Mouse (Mus musculus) embryonic facial prominence, embryonic 14.5 days (tissue): ENCODE measurements at regions not wholly inside any gene's neighbourhood (a gene's known extent, or its start where the extent isn't known, plus 50 kb on each side); places are given as distances from the start of the nearest gene placed in this dataset.

ENCODE experiments used
- ATAC-seq: fragments of 200-750 bp; cut with Nextera tagmentation; 2 replicates; pipeline ENCODE4 v1.8.0; 2017; ENCODE audit warnings: low read depth, moderate number of reproducible peaks, moderate TSS enrichment
- DNase-seq: peaks from one replicate; pipeline ENCODE4 v3.0.0-alpha.2; 2015; ENCODE audit warnings: low spot score
- H3K27ac ChIP-seq: fragments of 300-500 bp; sonication (generic); replicated peaks from 2 replicates; pipeline ENCODE4 v1.5.1; 2014; ENCODE audit warnings: low read depth, mild to moderate bottlenecking, low read length, moderate library complexity
- H3K27me3 ChIP-seq: fragments of 300-500 bp; sonication (generic); replicated peaks from 2 replicates; pipeline ENCODE4 v1.6.1; 2014; ENCODE audit warnings: low read length; ENCODE audit not compliant: control insufficient read depth, insufficient read depth
- H3K36me3 ChIP-seq: fragments of 300-500 bp; sonication (generic); 2 replicates; pipeline ENCODE4 v1.6.1; 2014; ENCODE audit warnings: low read length, mixed read lengths; ENCODE audit not compliant: control insufficient read depth, insufficient read depth
- H3K4me1 ChIP-seq: fragments of 300-500 bp; sonication (generic); 2 replicates; pipeline ENCODE4 v1.6.1; 2014; ENCODE audit warnings: antibody characterized with exemption, low read length; ENCODE audit not compliant: control insufficient read depth, insufficient read depth
- H3K4me2 ChIP-seq: fragments of 300-500 bp; sonication (generic); 2 replicates; pipeline ENCODE4 v1.6.1; 2014; ENCODE audit warnings: low read depth, mild to moderate bottlenecking, low read length, moderate library complexity, mixed read lengths
- H3K4me3 ChIP-seq: fragments of 300-500 bp; sonication (generic); 2 replicates; pipeline ENCODE4 v1.5.1; 2014; ENCODE audit warnings: low read depth, mild to moderate bottlenecking, low read length
- H3K9ac ChIP-seq: fragments of 300-500 bp; sonication (generic); 2 replicates; pipeline ENCODE4 v1.6.1; 2014; ENCODE audit warnings: low read depth, mild to moderate bottlenecking, low read length, moderate library complexity, mixed read lengths
- H3K9me3 ChIP-seq: fragments of 300-500 bp; sonication (generic); 2 replicates; pipeline ENCODE4 v1.6.1; 2016; ENCODE audit warnings: low read length; ENCODE audit not compliant: control insufficient read depth
- WGBS: fragments of 180-500 bp; shearing (Covaris S2); extraction: QIAGEN DNeasy Blood & Tissue Kit; methylation state at CpG from one replicate; pipeline ENCODE4 v1.1.7; 2014; 5-methylcytosine and 5-hydroxymethylcytosine counted together

DNA sequence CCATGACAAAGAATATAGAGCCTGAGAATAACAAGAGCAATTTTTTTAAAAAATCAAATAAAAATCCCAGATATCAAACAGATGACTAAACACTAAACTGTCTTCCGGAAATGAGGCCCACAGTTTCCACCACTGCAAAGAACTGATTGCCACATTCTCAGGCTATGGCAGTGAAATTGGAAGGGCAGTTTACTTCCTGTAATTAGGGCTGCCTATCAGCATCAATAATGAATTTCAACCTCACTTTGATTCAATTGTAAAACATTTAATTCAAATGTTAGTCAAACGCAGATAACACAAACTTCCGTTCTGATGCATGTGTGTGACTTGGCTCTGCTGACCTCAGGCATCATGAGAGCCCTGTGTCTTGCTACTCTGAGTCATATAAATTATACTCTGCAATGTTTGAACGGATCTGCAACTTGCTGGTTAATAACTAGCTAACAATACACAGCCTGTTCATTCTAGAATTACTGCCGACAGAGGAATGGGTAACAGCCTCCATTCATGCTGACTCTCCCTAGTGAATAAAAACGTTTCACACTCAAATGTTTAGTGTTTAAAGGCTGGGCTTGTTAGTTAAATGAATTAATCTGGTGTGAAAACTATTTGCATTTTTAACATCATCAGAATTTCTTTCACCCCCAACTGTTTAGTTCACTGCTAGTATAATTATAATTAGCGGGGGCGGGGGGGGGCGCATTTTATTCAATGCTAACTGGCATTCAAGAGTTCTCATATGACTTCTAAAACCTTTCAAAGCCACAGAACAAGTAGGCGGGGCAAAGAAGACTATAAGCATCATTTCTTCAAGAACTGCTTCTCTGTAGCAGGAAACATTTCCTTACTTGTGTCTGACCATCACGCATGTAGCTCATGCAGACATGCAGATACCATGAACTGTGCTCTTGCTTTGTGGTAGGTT, 171.2 kb downstream of the Samd5 start:
- no peaks in the 10 kb centered on the region for H3K9me3 ChIP-seq
- no peak for ATAC-seq
- no peaks in the 10 kb centered on the region for H3K27me3 ChIP-seq
- no peak overlapping the region for H3K27ac ChIP-seq
- no peaks in the 10 kb centered on the region for H3K36me3 ChIP-seq
- H3K4me3 ChIP-seq: no peak overlapping the region
- WGBS: 55% methylated on average over 11 of the region's 11 CpGs
- no peak overlapping the region for H3K9ac ChIP-seq
- H3K4me1 ChIP-seq: no peaks in the 10 kb centered on the region
- no peak overlapping the region for H3K4me2 ChIP-seq
- no peak for DNase-seq

DNA sequence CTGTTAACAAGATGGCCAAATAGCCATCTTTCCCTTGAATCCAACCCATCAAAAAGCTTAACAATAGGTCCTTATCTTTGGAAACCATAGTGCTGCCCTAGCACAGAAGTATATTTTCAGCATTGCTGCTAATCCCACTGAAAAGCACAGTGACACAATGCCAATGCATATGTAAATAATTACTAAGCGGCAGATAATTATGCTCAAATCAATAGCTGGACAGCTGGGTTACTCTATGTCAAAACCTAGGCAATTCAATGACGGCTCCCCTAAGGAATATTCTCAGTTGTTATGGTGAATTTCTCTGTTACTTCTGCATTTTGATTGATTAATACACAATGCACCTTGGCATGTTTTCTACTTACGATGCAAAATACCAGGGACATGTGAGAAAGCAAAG, 176.5 kb downstream of the Samd5 start:
- no peak overlapping the region for H3K4me3 ChIP-seq
- no peaks in the 10 kb centered on the region for H3K36me3 ChIP-seq
- no peak overlapping the region for H3K4me2 ChIP-seq
- 74% methylated on average over 3 of the region's 3 CpGs for WGBS
- DNase-seq (no peak), ATAC-seq (no peak)
- H3K27ac ChIP-seq: no peak overlapping the region
- H3K9me3 ChIP-seq: no peaks in the 10 kb centered on the region
- no peak overlapping the region for H3K9ac ChIP-seq
- H3K27me3 ChIP-seq: no peaks in the 10 kb centered on the region
- H3K4me1 ChIP-seq: no peaks in the 10 kb centered on the region

DNA sequence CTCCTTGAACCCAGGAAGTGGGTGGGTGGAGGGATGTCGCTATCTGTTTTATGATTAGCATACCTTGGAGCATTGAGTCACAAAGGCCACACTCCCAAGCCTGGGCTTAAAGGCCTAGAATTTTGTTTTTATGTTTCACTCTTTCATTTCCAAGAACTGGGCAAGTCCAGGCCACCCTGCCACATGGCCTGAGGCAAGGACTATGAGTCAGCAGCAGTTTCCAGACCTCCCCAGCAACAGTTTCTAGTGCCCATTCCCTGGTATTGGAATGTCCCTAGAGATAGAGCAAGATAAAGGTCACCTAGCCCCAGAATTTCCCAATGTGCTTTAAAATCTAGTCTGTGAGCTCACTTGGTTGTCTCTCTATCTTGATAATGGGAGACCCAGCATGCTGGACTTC, 178.0 kb downstream of the Samd5 start:
- Histone ChIP-seq H3K9me3 (no peaks in the 10 kb centered on the region), H3K4me3 (no peak overlapping the region), H3K36me3 (no peaks in the 10 kb centered on the region), H3K4me1 (no peaks in the 10 kb centered on the region), H3K9ac (no peak overlapping the region), H3K27ac (no peak overlapping the region), H3K27me3 (no peaks in the 10 kb centered on the region), H3K4me2 (no peak overlapping the region)
- DNase-seq: no peak
- WGBS: no CpG with 5 or more reads among the region's 1 CpGs
- ATAC-seq: no peak

DNA sequence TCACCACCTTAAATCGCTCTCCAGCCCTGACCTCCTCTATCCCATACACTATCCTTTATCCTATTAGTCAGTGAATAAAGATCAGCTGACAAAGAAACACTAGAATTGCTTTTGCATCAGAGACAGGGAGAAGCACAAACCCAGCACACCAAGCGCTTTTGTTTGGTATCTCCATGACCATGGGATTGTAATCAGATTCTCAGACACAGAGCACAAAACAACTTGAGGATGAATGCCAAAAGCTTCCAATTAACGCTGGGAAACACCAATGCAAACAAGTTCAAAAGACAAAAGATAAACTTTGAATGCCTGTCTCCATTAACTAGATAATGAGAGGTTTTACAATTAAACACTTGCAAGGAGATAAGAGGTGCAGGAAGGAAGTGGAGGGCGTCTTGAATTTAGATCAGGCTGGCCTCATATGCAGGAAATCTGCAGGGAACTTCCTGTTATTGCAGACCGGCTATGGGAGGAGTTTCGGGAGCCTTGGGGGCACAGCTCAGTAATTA, 179.8 kb downstream of the Samd5 start:
- no peaks in the 10 kb centered on the region for H3K4me1 ChIP-seq
- no peak for DNase-seq
- WGBS: 40% methylated on average over 6 of the region's 6 CpGs
- no peak overlapping the region for H3K4me3 ChIP-seq
- H3K4me2 ChIP-seq: no peak overlapping the region
- H3K27me3 ChIP-seq: no peaks in the 10 kb centered on the region
- no peak overlapping the region for H3K9ac ChIP-seq
- H3K27ac ChIP-seq: no peak overlapping the region
- no peaks in the 10 kb centered on the region for H3K36me3 ChIP-seq
- no peaks in the 10 kb centered on the region for H3K9me3 ChIP-seq
- ATAC-seq: no peak

DNA sequence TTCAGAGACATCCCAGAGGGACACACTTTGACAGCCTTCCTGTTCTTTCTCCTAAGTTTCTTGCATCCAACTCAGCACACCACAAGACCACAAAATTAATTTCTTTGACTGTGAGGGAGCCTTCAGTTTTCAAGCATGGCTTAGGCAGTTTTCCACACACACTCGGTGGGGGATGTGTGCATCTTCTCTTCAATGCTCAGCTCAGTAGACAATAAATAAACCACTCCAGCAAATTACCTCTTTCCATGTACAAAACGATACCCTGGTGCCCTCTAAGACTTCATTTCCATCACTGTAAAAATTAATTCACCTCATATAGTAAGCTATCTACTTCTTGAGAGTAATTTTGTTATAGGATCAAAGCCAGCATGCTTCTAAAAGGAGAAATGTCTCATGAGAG, 184.6 kb downstream of the Samd5 start:
- no peaks in the 10 kb centered on the region for H3K9me3 ChIP-seq
- no peaks in the 10 kb centered on the region for H3K4me1 ChIP-seq
- ATAC-seq (no peak), DNase-seq (no peak)
- H3K4me2 ChIP-seq: no peak overlapping the region
- no peaks in the 10 kb centered on the region for H3K36me3 ChIP-seq
- WGBS: 73% methylated on average over 2 of the region's 2 CpGs
- H3K27ac ChIP-seq: no peak overlapping the region
- no peak overlapping the region for H3K4me3 ChIP-seq
- H3K27me3 ChIP-seq: no peaks in the 10 kb centered on the region
- H3K9ac ChIP-seq: no peak overlapping the region

DNA sequence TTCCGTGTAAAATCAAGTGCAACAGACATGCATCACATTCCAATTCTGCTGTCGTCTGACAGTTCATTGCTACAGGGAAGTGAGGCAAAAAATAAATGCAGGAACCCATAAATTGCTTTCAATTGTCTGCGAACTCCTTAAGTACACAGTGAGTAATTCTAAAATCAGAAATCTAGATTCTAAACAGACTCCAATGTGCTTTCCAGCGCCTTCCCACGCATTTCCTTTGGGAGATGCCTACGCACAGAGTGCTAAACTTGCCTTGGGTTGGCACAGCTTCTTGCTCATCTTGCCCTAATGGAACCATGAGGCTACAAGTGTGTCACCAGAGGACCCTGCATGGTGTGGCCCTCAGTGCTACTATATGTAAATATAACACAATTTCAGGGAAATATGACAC, 212.6 kb downstream of the Samd5 start:
- WGBS: 66% methylated on average over 6 of the region's 6 CpGs
- no peak for ATAC-seq
- Histone ChIP-seq H3K36me3 (no peaks in the 10 kb centered on the region), H3K4me2 (no peak overlapping the region), H3K4me3 (no peak overlapping the region), H3K9me3 (no peaks in the 10 kb centered on the region), H3K27me3 (no peaks in the 10 kb centered on the region), H3K4me1 (no peaks in the 10 kb centered on the region), H3K27ac (no peak overlapping the region), H3K9ac (no peak overlapping the region)
- DNase-seq: no peak

DNA sequence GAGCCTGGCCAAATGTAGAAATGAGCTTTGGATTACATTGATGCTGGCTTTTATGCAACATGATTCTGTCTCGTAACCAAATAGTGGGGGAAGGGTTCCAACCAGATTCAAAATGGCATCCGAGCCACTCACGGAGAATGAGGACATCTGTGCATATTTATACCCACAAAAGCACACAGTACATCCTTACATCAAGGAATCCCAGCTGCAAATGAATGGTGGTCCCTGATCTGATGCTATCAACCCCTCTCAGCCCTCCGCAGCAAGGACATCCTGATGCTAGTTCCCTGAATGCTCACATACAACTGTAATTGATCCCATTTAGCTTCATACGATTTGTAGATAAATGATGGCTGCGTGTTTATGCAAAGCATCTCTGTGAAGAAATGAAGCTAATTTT, 215.9 kb downstream of the Samd5 start:
- Histone ChIP-seq H3K27me3 (no peaks in the 10 kb centered on the region), H3K9me3 (no peaks in the 10 kb centered on the region), H3K4me2 (no peak overlapping the region), H3K27ac (no peak overlapping the region), H3K36me3 (no peaks in the 10 kb centered on the region), H3K4me1 (no peaks in the 10 kb centered on the region), H3K4me3 (no peak overlapping the region), H3K9ac (no peak overlapping the region)
- ATAC-seq (no peak), DNase-seq (no peak)
- WGBS: 77% methylated on average over 6 of the region's 6 CpGs

DNA sequence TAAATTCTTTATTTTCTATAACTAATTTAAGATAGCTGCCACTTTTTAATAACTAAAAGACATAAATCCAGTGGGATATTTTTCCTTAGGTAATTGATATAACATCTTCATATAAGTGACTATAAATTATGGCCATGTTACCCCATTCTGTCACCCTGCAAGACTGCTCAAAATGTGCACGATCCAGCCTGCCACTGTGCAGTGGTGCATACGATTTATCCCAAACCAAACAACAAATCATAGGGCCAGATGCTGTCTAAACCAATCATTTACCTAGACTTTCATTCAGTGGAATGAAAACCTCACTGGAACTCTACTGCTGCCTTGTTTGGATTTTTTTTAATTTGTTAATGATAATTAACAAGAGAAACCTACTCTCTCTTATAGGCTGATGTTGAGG, 216.5 kb downstream of the Samd5 start:
- Histone ChIP-seq H3K36me3 (no peaks in the 10 kb centered on the region), H3K9ac (no peak overlapping the region), H3K27me3 (no peaks in the 10 kb centered on the region), H3K4me1 (no peaks in the 10 kb centered on the region), H3K27ac (no peak overlapping the region), H3K9me3 (no peaks in the 10 kb centered on the region), H3K4me3 (no peak overlapping the region), H3K4me2 (no peak overlapping the region)
- ATAC-seq: no peak
- WGBS: 74% methylated on average over 2 of the region's 2 CpGs
- DNase-seq: no peak

DNA sequence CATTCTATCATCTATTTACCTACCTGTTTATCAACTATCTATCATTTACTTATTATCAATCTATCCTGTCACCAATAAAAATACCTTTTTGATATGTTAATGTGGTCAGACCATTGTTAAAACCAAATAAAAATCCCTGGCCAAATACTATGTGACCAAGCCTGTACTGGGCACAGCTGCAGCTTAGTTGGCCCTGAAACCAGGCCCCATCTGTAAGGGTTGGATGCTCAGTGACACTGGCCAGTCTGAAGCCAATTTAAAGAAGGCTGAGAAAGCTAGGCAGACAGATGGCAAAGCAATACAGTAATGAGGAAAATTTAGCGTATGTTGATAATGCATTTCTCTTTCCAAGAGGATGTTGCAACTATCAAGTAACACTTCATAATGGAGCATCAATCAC, 217.8 kb downstream of the Samd5 start:
- Histone ChIP-seq H3K4me1 (no peaks in the 10 kb centered on the region), H3K4me3 (no peak overlapping the region), H3K36me3 (no peaks in the 10 kb centered on the region), H3K9ac (no peak overlapping the region), H3K27ac (no peak overlapping the region), H3K9me3 (no peaks in the 10 kb centered on the region), H3K27me3 (no peaks in the 10 kb centered on the region), H3K4me2 (no peak overlapping the region)
- WGBS: 97% methylated on average over 1 of the region's 1 CpGs
- DNase-seq (no peak), ATAC-seq (no peak)
